Mouse (Mus musculus) stomach, embryonic 14.5 days (tissue): Measurements from ENCODE around the gene Foxr1. TPM values are rescaled to one million over a fixed set of nuclear protein-coding genes. Genes with fewer than 3 reads are reported as not detected.

ENCODE experiments used
- ATAC-seq: fragments of 200-750 bp; cut with Nextera tagmentation; 2 replicates; pipeline ENCODE4 v1.8.0; 2017; ENCODE audit warnings: low read depth, moderate TSS enrichment; ENCODE audit not compliant: insufficient number of reproducible peaks, insufficient read depth, low FRiP score
- H3K27ac ChIP-seq: fragments of 300-500 bp; sonication (generic); 2 replicates; pipeline ENCODE4 v1.5.1; 2014; ENCODE audit warnings: mild to moderate bottlenecking, low read length, moderate library complexity, mixed read lengths
- H3K27me3 ChIP-seq: fragments of 300-500 bp; sonication (generic); 2 replicates; pipeline ENCODE4 v1.6.1; 2014; ENCODE audit warnings: low read length, control low read depth, mixed read lengths; ENCODE audit not compliant: control insufficient read depth, insufficient read depth
- H3K36me3 ChIP-seq: fragments of 300-500 bp; sonication (generic); 2 replicates; pipeline ENCODE4 v1.6.1; 2014; ENCODE audit warnings: mild to moderate bottlenecking, control low read depth, low read length, moderate library complexity, mixed read lengths; ENCODE audit not compliant: control insufficient read depth, insufficient read depth
- H3K4me1 ChIP-seq: fragments of 300-500 bp; sonication (generic); 2 replicates; pipeline ENCODE4 v1.6.1; 2014; ENCODE audit warnings: low read length, control low read depth, mixed read lengths; ENCODE audit not compliant: control insufficient read depth, insufficient read depth
- H3K4me2 ChIP-seq: fragments of 300-500 bp; sonication (generic); replicated peaks from 2 replicates; pipeline ENCODE4 v1.6.1; 2014; ENCODE audit warnings: low read depth, low read length, control low read depth
- H3K4me3 ChIP-seq: fragments of 300-500 bp; sonication (generic); 2 replicates; pipeline ENCODE4 v1.5.1; 2014; ENCODE audit warnings: low read depth, low read length, control low read depth
- H3K9ac ChIP-seq: fragments of 300-500 bp; sonication (generic); replicated peaks from 2 replicates; pipeline ENCODE4 v1.6.1; 2014; ENCODE audit warnings: low read depth, mild to moderate bottlenecking, control low read depth, low read length, moderate library complexity, mixed read lengths
- H3K9me3 ChIP-seq: fragments of 300-500 bp; sonication (generic); 2 replicates; pipeline ENCODE4 v1.6.1; 2016; ENCODE audit warnings: low read depth, low read length, control low read depth; ENCODE audit not compliant: control insufficient read depth
- WGBS: fragments of 180-500 bp; shearing (Covaris S2); extraction: QIAGEN DNeasy Blood & Tissue Kit; methylation state at CpG from one replicate; pipeline ENCODE4 v1.1.7; 2014; 5-methylcytosine and 5-hydroxymethylcytosine counted together
- polyA plus RNA-seq: library from polyadenylated mRNA; unstranded; fragments of >200 nt; fragmentation: Nextera tagmentation; extraction: Ambion mirVana; gene quantifications from 2 replicates; pipeline ENCODE4 v1.2.1, GENCODE M21; 2014

Foxr1 gene
- polyA plus RNA-seq, 1 experiment from 2014 or later = not detected

DNA sequence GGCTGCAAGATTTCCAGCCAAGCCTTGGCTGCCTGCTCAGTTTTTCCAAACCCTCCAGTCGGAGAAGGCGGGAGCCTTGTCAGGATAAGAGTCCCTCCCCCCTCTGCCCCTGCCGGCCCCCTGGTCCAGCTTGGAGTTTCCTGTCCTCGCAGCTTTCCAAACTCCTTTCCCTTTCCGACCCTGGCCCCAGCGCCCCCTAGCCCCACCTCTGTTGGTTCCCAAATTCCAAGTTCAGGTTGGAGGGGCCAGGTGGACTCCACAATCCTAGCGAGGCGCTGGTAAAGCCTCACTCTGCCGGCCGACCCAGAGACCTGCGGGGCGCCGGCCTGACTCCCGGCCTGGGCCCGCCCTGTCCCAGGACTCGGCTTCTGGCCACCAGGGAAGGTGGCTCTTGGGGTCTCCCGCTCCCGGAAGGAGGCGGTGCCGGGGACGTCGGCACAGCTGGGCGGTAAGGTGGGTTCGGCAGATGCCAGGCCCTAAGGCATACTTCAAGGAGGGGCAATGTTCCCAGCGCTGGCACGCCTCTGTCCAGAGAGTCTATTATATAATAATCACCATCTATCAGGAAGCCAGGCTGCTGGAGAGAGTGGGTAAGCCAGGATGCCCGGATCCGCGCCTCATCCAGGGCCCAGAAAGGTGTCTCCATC is 38.1 kb upstream of the Foxr1 start:
- under 1% methylated on average over 29 of the region's 29 CpGs for WGBS
- Histone ChIP-seq H3K4me3 (peak overlapping the region; percentile 77), H3K4me2 (peak overlapping the region; percentile 82), H3K36me3 (no peaks in the 10 kb centered on the region), H3K27ac (peak overlapping the region; percentile 99), H3K9ac (peak overlapping the region; percentile 71), H3K4me1 (peaks cover 10% of the 10 kb centered on the region; the same call in 1 of the 2 replicates), H3K9me3 (no peaks in the 10 kb centered on the region), H3K27me3 (no peaks in the 10 kb centered on the region)
- peak; percentile 57 for ATAC-seq

DNA sequence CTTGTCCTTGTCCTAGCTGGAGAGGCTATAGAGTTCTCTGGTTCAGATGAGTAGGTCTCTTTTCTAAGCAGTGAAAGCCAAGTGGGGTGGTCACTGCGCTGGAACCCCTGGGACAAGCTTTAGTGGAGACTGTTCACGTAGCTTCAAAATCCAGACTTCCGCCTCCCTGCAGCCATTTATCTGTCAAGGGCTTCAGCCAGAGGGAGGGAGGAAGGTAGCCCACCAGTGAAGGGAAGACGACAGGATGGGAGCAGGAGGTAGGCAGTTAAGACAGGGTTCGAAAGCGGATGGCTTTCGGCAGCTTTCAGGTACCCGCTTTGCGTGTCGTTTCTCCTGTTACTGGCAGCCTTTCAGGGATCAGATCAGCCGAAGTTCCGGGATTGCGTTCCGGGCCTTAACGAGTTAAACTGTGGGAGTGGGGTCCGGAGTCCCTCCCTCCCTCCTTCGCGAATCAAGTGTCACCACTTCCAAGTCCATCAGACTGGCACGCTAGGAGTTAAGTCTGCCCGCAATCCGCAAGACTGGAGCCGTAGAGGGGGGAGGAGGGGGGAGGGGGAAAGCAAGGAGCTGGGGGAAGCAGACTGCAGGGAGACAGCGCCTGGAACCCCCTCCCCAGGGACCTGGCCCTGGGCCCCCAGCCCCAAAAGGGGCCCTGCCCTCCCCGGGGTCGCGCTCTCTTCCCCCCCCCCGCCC is 37.4 kb upstream of the Foxr1 start:
- H3K4me2 ChIP-seq = peak overlapping the region; percentile 82
- H3K36me3 ChIP-seq = no peaks in the 10 kb centered on the region
- peaks cover 10% of the 10 kb centered on the region; the same call in 1 of the 2 replicates for H3K4me1 ChIP-seq
- H3K9me3 ChIP-seq = no peaks in the 10 kb centered on the region
- no peaks in the 10 kb centered on the region for H3K27me3 ChIP-seq
- peak overlapping the region; percentile 71 for H3K9ac ChIP-seq
- peak; percentile 64 for ATAC-seq
- WGBS = under 1% methylated on average over 24 of the region's 27 CpGs
- H3K4me3 ChIP-seq = peak overlapping the region; percentile 77
- H3K27ac ChIP-seq = peak overlapping the region; percentile 99

DNA sequence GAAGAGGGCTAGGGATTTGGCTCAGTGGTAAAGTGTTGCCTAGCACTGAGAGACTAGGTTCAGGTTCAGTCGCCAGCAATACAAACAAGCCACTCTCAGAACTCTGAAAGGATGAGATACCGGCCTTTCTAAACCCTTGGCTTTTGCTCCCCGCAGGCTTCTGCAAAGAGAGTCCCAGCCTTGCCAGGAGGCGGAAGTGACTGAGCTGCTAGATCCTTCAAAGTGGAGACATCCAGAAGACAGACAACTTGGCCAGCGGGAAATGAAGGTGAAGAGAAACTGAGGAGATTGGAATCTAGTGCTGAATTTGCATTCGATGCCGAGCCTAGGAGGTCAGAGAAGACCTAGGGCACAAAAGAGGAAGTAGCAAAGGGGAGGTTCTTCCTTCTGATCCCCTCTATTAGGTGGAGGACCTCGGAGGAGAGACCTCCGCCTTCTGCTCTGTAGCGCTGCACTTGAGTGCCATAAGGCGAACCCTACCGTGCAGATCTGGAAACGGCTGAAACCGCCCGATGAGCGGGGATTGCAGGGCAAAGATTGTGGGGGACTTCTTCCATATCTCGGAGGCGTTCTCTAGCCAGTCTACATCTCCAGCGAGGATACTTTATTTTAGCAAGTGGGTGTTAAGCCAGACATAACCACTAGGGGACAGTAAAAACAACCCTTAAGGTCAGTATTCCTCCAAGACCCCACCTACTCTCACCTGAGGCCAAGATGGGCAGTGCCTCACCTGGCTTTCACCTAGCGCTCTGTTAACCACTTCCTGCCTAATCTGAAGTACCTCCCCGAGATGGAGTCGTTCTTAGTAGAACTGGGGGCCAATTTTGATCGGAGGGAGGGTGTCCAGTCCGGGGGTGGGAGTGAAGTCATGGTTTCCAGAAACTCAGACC is 36.6 kb upstream of the Foxr1 start:
- peak overlapping the region; percentile 99 for H3K27ac ChIP-seq
- H3K9me3 ChIP-seq = no peaks in the 10 kb centered on the region
- peaks cover 10% of the 10 kb centered on the region; the same call in 1 of the 2 replicates for H3K4me1 ChIP-seq
- peak overlapping the region; percentile 77 for H3K4me3 ChIP-seq
- 5% methylated on average over 24 of the region's 24 CpGs for WGBS
- H3K27me3 ChIP-seq = no peaks in the 10 kb centered on the region
- peak overlapping the region; percentile 8; the same call in 1 of the 2 replicates for H3K9ac ChIP-seq
- no peak for ATAC-seq
- H3K4me2 ChIP-seq = peak overlapping the region; percentile 82
- no peaks in the 10 kb centered on the region for H3K36me3 ChIP-seq

GRCm38 (mm10) chr9:44475936-44476335 is 35.0 kb upstream of the Foxr1 start:
- Histone ChIP-seq H3K9ac (no peak overlapping the region), H3K4me3 (no peak overlapping the region), H3K27me3 (no peaks in the 10 kb centered on the region), H3K36me3 (no peaks in the 10 kb centered on the region), H3K9me3 (no peaks in the 10 kb centered on the region), H3K27ac (no peak overlapping the region), H3K4me2 (no peak overlapping the region), H3K4me1 (peaks cover 10% of the 10 kb centered on the region; the same call in 1 of the 2 replicates)
- 95% methylated on average over 3 of the region's 3 CpGs for WGBS
- ATAC-seq = no peak

- Histone ChIP-seq H3K4me1 (peaks cover 8% of the 10 kb centered on the region; the same call in 1 of the 2 replicates), H3K4me2 (no peak overlapping the region), H3K9ac (no peak overlapping the region), H3K9me3 (no peaks in the 10 kb centered on the region), H3K27ac (no peak overlapping the region), H3K36me3 (no peaks in the 10 kb centered on the region), H3K27me3 (no peaks in the 10 kb centered on the region), H3K4me3 (no peak overlapping the region)
- ATAC-seq = no peak
- WGBS = 30% methylated on average over 1 of the region's 1 CpGs
Measured at GRCm38 (mm10) chr9:44474327-44474726, 33.4 kb upstream of the Foxr1 start.

GRCm38 (mm10) chr9:44473184-44473583 is 32.2 kb upstream of the Foxr1 start:
- H3K4me3 ChIP-seq = no peak overlapping the region
- H3K9me3 ChIP-seq = no peaks in the 10 kb centered on the region
- H3K36me3 ChIP-seq = no peaks in the 10 kb centered on the region
- H3K4me1 ChIP-seq = peaks cover 8% of the 10 kb centered on the region; the same call in 1 of the 2 replicates
- no peak overlapping the region for H3K9ac ChIP-seq
- H3K4me2 ChIP-seq = no peak overlapping the region
- 61% methylated on average over 3 of the region's 3 CpGs for WGBS
- ATAC-seq = no peak
- H3K27me3 ChIP-seq = no peaks in the 10 kb centered on the region
- no peak overlapping the region for H3K27ac ChIP-seq

- 41% methylated on average over 2 of the region's 2 CpGs for WGBS
- Histone ChIP-seq H3K27ac (no peak overlapping the region), H3K4me3 (no peak overlapping the region), H3K9me3 (no peaks in the 10 kb centered on the region), H3K9ac (no peak overlapping the region), H3K27me3 (no peaks in the 10 kb centered on the region), H3K4me1 (no peaks in the 10 kb centered on the region), H3K36me3 (no peaks in the 10 kb centered on the region), H3K4me2 (no peak overlapping the region)
- ATAC-seq = no peak
Measured at GRCm38 (mm10) chr9:44468800-44469199, 27.9 kb upstream of the Foxr1 start.

DNA sequence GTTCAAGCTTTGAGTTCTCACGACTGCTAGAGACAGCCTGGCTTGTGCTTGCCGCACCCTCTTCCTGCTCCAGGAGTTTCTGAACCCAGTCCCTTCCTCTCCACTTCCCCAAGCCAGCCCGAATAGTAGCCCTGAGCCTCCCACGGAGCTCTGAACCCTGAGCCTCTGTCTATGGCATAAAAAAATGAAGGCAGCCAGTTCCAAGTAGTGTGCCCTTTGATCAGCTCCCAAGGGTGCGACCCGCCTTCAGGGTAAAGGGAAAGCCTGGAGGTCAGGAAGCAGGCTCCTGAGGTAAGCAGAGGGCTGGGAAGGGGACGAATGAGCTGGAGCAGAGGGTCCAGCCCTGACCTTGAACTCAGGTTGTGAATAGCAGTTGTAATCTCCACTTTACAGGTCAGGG is 27.3 kb upstream of the Foxr1 start:
- no peak overlapping the region for H3K27ac ChIP-seq
- no peak overlapping the region for H3K4me3 ChIP-seq
- no peak overlapping the region for H3K4me2 ChIP-seq
- 52% methylated on average over 7 of the region's 7 CpGs for WGBS
- ATAC-seq = no peak
- no peaks in the 10 kb centered on the region for H3K4me1 ChIP-seq
- no peaks in the 10 kb centered on the region for H3K27me3 ChIP-seq
- no peak overlapping the region for H3K9ac ChIP-seq
- no peaks in the 10 kb centered on the region for H3K36me3 ChIP-seq
- H3K9me3 ChIP-seq = no peaks in the 10 kb centered on the region
